Mouse (Mus musculus): ENCODE data around the gene Foxo3. TPM values are rescaled to one million over a fixed set of nuclear protein-coding genes. Genes with fewer than 3 reads are reported as not detected.

Foxo3 gene
- polyA plus RNA-seq, 1 experiment from 2014 or later, result 9.3 TPM

- Histone ChIP-seq H3K9me3 (ENCODE audit: control insufficient read depth) (no peaks in the 10 kb centered on the region), H3K27me3 (replicated peaks; ENCODE audit: control insufficient read depth, insufficient read depth, low read length) (no peaks in the 10 kb centered on the region), H3K9ac (ENCODE audit: low read depth, low read length) (no peak overlapping the region), H3K4me2 (replicated peaks; ENCODE audit: low read depth) (no peak overlapping the region), H3K27ac (ENCODE audit: low read depth, low read length) (peak overlapping the region; percentile 73), H3K36me3 (ENCODE audit: control insufficient read depth, insufficient read depth) (peaks cover 5% of the 10 kb centered on the region; the same call in 1 of the 2 replicates), H3K4me3 (ENCODE audit: low read depth, low read length) (no peak overlapping the region), H3K4me1 (replicated peaks; ENCODE audit: control insufficient read depth, insufficient read depth, low read length) (peaks cover 3% of the 10 kb centered on the region)
- WGBS, result 76% methylated on average over 3 of the region's 3 CpGs
- peak; percentile 74 for ATAC-seq
- no peak for TF ChIP-seq CTCF (IDR thresholded peaks at IDR 0.05; ENCODE audit: low read depth)
Measured at GRCm38 (mm10) chr10:42231100-42231541, 45.4 kb downstream of the Foxo3 start.

DNA sequence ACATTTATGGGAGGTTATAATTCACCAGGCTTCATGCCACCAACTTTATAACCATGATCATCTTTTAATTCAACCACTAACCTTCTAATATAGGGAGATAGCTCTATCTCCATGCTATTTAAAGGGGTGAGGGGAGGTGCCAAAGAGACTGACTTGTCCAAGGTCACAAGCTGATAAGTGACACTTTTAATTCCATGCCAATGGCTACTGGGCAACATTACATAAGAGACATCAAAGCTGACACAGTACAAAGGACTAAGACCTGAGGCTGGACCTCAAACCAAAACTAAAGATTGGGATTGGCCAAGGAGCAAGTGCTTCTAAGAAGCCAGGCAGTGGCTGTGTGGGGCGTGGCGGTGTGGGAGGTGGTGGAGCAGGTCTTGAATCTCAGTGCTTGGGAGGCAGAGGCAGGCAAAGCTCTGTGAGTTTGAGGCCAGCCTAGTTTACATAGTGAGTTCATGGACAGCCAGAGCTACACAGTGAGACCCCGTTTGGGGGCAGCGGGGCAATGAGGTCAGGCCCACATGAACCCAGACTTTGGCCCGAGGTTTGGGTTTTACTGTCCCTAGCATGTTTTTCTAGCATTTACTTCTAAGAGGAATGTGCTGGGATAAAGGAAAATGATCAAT lies 46.0 kb downstream of the Foxo3 start:
- 71% methylated on average over 5 of the region's 5 CpGs for WGBS
- Histone ChIP-seq H3K9ac (ENCODE audit: low read depth, low read length) (no peak overlapping the region), H3K9me3 (ENCODE audit: control insufficient read depth) (no peaks in the 10 kb centered on the region), H3K27me3 (replicated peaks; ENCODE audit: control insufficient read depth, insufficient read depth, low read length) (no peaks in the 10 kb centered on the region), H3K36me3 (ENCODE audit: control insufficient read depth, insufficient read depth) (peaks cover 5% of the 10 kb centered on the region; the same call in 1 of the 2 replicates), H3K27ac (ENCODE audit: low read depth, low read length) (peak overlapping the region; percentile 73), H3K4me1 (replicated peaks; ENCODE audit: control insufficient read depth, insufficient read depth, low read length) (peaks cover 7% of the 10 kb centered on the region), H3K4me3 (ENCODE audit: low read depth, low read length) (no peak overlapping the region), H3K4me2 (replicated peaks; ENCODE audit: low read depth) (no peak overlapping the region)
- no peak for TF ChIP-seq CTCF (IDR thresholded peaks at IDR 0.05; ENCODE audit: low read depth)
- peak; percentile 58 for ATAC-seq

DNA sequence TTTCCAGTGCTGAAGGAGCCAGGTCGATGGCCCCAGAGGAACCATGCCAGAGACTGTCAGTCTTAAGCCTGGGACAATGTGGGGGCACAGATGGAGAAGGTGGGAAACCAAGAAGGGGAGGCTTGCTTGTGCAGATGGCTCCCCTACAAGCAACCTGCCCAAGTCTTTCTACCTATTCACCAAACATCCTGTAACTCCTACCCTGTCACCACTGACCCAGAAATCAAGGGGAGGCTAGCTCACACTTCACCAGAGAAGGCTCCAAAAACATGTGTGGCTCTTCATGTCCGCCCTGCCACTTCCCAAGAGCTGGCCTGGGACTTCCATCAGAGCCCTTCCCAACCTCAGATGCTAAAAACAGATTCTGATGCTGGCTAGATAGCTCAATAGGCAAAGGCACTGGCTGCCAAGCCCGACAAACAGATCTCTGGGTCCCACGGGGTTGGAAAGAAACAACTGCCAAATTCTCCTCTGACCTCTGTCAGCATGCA lies 48.8 kb downstream of the Foxo3 start:
- peaks cover 8% of the 10 kb centered on the region for H3K4me1 ChIP-seq (replicated peaks; ENCODE audit: control insufficient read depth, insufficient read depth, low read length)
- H3K9me3 ChIP-seq (ENCODE audit: control insufficient read depth), result no peaks in the 10 kb centered on the region
- no peak overlapping the region for H3K27ac ChIP-seq (ENCODE audit: low read depth, low read length)
- no peak overlapping the region for H3K4me2 ChIP-seq (replicated peaks; ENCODE audit: low read depth)
- ATAC-seq, result no peak
- H3K36me3 ChIP-seq (ENCODE audit: control insufficient read depth, insufficient read depth), result peaks cover 5% of the 10 kb centered on the region; the same call in 1 of the 2 replicates
- H3K9ac ChIP-seq (ENCODE audit: low read depth, low read length), result no peak overlapping the region
- no peak for TF ChIP-seq CTCF (IDR thresholded peaks at IDR 0.05; ENCODE audit: low read depth)
- H3K4me3 ChIP-seq (ENCODE audit: low read depth, low read length), result no peak overlapping the region
- H3K27me3 ChIP-seq (replicated peaks; ENCODE audit: control insufficient read depth, insufficient read depth, low read length), result no peaks in the 10 kb centered on the region
- WGBS, result 70% methylated on average over 4 of the region's 4 CpGs

DNA sequence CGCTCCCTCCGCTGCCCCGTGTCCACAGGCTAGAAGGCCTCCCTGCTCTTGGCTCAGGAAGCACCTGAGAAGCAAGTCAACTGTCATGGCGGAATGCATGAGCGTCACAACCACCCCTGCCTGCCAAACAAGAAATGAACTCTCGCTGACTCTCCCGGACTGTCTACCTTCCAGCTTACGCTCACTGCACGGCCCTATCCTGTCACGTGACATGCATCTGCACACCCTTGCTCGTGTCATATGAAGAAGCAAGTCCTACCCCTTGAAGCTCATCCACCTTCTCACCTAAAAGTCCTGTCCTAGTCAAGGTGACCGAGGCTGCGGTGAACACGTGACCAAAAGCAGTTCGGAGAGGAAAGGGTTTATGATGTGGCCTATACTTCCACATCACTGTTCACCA lies 50.4 kb downstream of the Foxo3 start:
- H3K27me3 ChIP-seq (replicated peaks; ENCODE audit: control insufficient read depth, insufficient read depth, low read length), result no peaks in the 10 kb centered on the region
- peaks cover 10% of the 10 kb centered on the region for H3K4me1 ChIP-seq (replicated peaks; ENCODE audit: control insufficient read depth, insufficient read depth, low read length)
- peaks cover 5% of the 10 kb centered on the region; the same call in 1 of the 2 replicates for H3K36me3 ChIP-seq (ENCODE audit: control insufficient read depth, insufficient read depth)
- WGBS, result 88% methylated on average over 15 of the region's 15 CpGs
- H3K27ac ChIP-seq (ENCODE audit: low read depth, low read length), result peak overlapping the region; percentile 41
- no peak overlapping the region for H3K4me3 ChIP-seq (ENCODE audit: low read depth, low read length)
- no peak overlapping the region for H3K4me2 ChIP-seq (replicated peaks; ENCODE audit: low read depth)
- no peak for TF ChIP-seq CTCF (IDR thresholded peaks at IDR 0.05; ENCODE audit: low read depth)
- no peak overlapping the region for H3K9ac ChIP-seq (ENCODE audit: low read depth, low read length)
- no peaks in the 10 kb centered on the region for H3K9me3 ChIP-seq (ENCODE audit: control insufficient read depth)
- no peak for ATAC-seq

DNA sequence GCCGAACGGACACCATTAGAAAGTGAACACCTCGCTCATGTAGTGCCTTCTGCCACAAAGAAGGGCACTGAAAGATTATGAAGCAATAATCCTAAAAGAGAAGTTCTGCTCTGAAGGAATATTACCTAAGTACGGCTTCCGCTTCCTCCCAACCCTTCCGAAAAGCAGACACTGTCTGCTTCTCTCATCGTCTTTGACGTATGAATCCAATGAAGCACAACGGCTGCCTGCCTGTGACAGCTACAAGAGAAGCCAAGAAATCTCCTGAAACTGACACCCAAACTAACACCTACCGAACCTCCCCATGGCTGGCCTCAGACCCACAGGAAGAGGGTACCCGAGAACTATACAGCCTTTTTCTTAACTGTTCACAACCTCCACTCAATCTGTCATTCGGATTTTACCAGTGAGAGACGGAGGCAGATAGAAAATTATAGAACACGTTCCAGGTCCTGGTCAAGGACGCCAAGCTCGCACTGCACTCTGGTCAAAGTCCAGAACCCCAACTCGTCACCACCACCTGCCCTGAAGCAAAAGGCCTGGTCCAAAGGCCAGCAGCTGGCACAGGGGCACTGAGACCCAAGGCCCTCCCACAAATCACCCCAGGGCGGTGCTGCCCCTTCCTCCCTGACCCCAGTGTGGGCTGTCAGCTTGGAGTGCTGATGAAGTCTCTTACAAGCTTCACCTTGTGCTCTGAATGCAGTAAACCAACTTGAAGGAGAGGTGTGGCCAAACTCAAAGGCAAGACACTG lies 51.2 kb downstream of the Foxo3 start:
- no peak overlapping the region for H3K4me3 ChIP-seq (ENCODE audit: low read depth, low read length)
- no peaks in the 10 kb centered on the region for H3K27me3 ChIP-seq (replicated peaks; ENCODE audit: control insufficient read depth, insufficient read depth, low read length)
- WGBS, result 60% methylated on average over 18 of the region's 18 CpGs
- peaks cover 18% of the 10 kb centered on the region for H3K4me1 ChIP-seq (replicated peaks; ENCODE audit: control insufficient read depth, insufficient read depth, low read length)
- H3K9ac ChIP-seq (ENCODE audit: low read depth, low read length), result no peak overlapping the region
- H3K36me3 ChIP-seq (ENCODE audit: control insufficient read depth, insufficient read depth), result peaks cover 5% of the 10 kb centered on the region; the same call in 1 of the 2 replicates
- ATAC-seq, result peak; percentile 68
- no peaks in the 10 kb centered on the region for H3K9me3 ChIP-seq (ENCODE audit: control insufficient read depth)
- peak overlapping the region; percentile 41 for H3K27ac ChIP-seq (ENCODE audit: low read depth, low read length)
- no peak overlapping the region; the same call in 1 of the 2 replicates for H3K4me2 ChIP-seq (replicated peaks; ENCODE audit: low read depth)
- TF ChIP-seq CTCF (IDR thresholded peaks at IDR 0.05; ENCODE audit: low read depth), result no peak

DNA sequence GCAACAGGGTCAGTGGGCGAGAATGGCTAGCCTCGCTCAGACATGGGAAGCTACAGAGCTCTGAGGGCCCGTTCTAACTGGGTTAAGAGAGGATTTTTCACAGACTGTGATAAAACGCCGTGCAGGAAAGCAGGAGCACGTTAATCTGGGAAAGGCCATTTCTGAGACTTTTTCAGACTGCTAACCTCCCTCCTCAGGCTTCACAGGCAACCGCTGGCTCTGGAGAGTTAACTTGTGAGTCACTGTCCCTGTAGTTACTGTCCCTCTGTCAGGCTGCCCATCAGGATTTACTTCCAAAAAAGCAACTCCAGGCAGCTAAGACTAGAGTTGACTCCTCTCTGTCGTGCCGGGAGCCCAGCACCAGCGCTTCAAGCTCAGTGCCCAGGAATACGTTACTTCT lies 54.6 kb downstream of the Foxo3 start:
- Histone ChIP-seq H3K4me3 (ENCODE audit: low read depth, low read length) (no peak overlapping the region), H3K36me3 (ENCODE audit: control insufficient read depth, insufficient read depth) (peaks cover 5% of the 10 kb centered on the region; the same call in 1 of the 2 replicates), H3K9me3 (ENCODE audit: control insufficient read depth) (no peaks in the 10 kb centered on the region), H3K27ac (ENCODE audit: low read depth, low read length) (no peak overlapping the region), H3K9ac (ENCODE audit: low read depth, low read length) (no peak overlapping the region), H3K4me2 (replicated peaks; ENCODE audit: low read depth) (no peak overlapping the region), H3K4me1 (replicated peaks; ENCODE audit: control insufficient read depth, insufficient read depth, low read length) (peaks cover 15% of the 10 kb centered on the region; the same call in 1 of the 2 replicates), H3K27me3 (replicated peaks; ENCODE audit: control insufficient read depth, insufficient read depth, low read length) (no peaks in the 10 kb centered on the region)
- ATAC-seq, result no peak
- no peak for TF ChIP-seq CTCF (IDR thresholded peaks at IDR 0.05; ENCODE audit: low read depth)
- WGBS, result 76% methylated on average over 11 of the region's 11 CpGs
